Mouse (Mus musculus) mouse embryonic stem cell (cell line): ENCODE results near the gene Pigq.

Experiments
- in situ Hi-C, 2 experiments: fragments of 300-500 bp; cut with MboI; formaldehyde crosslinking; loops; 1 replicate in 1 of 2; 3 replicates in 1 of 2; pipeline ENCODE4 v1.14.3; 2019 to 2020; ENCODE audit warnings: low sequenced_read_pairs in 2 of 2, low pct_unique_long_range_greater_than_20kb in 1 of 2, mixed read lengths in 1 of 2; ENCODE audit not compliant: unreplicated experiment in 1 of 2

Pigq gene

GRCm38 (mm10) chr17:25895891-25896290, 48.8 kb downstream of the Pigq start:
- in situ Hi-C loops, result no loop called here

GRCm38 (mm10) chr17:25895415-25895814, 49.3 kb downstream of the Pigq start:
- in situ Hi-C loops, result no loop called here

GRCm38 (mm10) chr17:25893975-25894617, 50.6 kb downstream of the Pigq start:
- in situ Hi-C loops, result no loop called here

- in situ Hi-C loops, result no loop called here
Measured at GRCm38 (mm10) chr17:25888837-25889236, 55.9 kb downstream of the Pigq start.

DNA sequence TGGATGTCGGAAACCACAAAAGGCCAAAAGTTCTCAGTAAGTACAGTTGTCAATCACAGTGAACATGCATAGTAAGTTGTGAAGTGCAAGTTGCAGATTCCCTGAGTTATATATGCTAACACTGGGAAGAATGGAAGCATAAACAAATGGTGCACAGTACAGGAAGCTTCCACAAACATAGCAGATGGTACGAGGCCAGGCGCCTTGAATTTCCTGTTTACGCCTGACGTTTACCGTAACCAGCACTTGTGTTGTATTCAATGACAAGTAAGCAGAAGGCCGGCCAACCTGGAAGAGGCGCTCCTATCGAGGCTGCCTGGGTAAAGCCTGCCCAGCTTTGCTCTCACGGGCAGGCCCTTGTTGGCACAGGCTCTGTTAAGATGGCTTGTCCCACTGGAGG, 57.3 kb downstream of the Pigq start:
- in situ Hi-C loops, result no loop called here

GRCm38 (mm10) chr17:25886806-25887205, 57.9 kb downstream of the Pigq start:
- in situ Hi-C loops, result no loop called here

DNA sequence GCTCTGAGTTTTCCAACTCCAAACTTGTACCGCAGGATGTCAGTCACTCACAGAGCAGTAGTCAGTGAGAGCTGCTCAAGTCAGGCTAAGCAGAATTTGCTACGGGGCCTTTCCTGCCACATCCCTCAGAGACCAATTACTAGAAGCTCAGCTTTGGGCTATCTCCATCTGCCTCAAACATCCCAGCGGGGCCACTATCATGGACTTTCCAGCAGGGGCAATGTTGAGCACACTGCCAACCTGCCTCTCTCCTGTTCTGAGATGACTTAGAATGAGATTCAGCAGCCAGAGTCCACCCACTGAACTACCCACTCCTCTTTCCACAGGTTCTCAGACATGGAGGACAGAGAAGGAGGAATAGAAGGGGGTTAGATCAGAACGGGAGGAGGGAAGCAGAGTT, 59.1 kb downstream of the Pigq start:
- in situ Hi-C loops, result no loop called here

GRCm38 (mm10) chr17:25883824-25884223, 60.9 kb downstream of the Pigq start:
- in situ Hi-C loops, result no loop called here

DNA sequence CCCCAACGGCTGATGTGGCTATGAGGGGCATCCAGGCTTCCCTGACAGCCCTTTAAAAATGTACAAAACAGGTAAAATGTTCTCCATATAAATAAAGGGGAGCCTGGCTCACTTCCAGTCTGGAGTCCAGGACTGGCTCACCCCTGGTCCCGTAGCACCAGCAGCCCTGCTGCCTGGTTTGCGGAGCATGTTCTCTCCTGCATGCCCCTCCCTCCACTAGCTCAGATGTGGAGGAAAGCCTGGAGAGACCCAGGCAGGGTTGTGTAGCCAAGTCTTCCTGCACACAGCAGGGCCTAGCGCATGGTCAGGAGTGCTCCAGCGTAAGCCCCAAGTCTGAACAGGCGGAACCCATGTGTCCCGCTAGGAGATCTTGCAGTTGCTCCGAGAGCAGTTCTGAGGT, 61.5 kb downstream of the Pigq start:
- in situ Hi-C loops, result no loop called here

- in situ Hi-C loops, result no loop called here
Measured at GRCm38 (mm10) chr17:25882306-25882705, 62.4 kb downstream of the Pigq start.

- in situ Hi-C loops, result no loop called here
Measured at GRCm38 (mm10) chr17:25881691-25882090, 63.0 kb downstream of the Pigq start.

GRCm38 (mm10) chr17:25880913-25881641, 63.7 kb downstream of the Pigq start:
- in situ Hi-C loops, result no loop called here

DNA sequence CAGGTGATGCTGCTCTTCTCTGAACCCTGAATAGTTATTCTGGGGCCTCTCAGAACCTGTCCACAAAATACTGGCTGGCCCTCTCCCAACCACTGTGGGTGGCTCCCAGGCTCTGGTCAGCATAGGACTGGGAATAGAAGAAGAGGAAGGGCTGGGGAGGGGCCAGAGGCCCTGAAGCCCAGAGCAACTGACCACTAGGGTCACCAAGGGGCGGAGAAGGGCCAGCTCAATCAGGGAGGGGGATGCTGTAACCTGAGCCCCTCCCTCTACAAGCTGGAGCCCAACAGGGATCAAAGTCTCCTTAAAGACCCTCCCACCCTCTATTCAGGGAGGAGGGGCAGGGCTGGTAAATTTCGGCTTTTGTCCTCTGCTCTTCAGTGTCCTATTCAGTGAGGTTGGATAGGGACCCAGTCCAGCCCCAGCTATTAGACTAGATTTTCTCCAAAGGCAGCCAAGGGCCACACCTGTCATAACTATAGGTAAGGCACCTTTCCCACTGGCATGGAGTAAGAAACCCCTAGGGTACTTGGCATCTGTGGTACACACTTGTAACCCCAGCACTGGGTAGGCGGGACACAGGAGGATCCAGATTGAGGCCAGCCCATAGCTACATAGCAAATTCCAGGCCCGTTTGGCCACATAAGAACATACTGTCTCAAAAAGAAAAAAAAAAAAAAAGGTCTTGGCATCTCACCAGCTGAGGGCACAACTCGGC, 64.4 kb downstream of the Pigq start, which contains the start of gene Wfikkn1:
Gene Wfikkn1, minus strand, starts transcription at position 663 of the 715 bp plus-strand sequence.
- in situ Hi-C loops, result no loop called here

- in situ Hi-C loops, result no loop called here
Measured at GRCm38 (mm10) chr17:25879750-25880149, 65.0 kb downstream of the Pigq start.

DNA sequence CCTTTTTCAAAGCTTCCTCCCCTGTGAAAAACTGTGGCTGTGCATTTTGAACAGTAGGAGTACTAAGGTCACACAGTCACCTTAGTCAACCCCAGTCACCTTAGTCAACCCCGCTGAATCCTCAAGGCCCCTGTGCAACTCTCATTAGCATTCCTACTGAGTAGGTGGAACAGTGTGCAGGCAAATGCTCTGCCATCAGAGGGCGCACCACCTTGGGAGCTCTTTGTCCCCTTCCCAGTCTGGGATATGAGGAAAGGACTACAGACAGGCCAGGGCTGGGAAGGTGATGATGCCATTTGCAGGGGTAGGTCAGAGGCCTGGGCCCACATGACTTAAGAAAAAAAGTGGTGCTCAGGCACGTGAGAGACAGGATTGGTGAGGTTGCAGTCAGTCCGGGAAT, 65.5 kb downstream of the Pigq start:
- in situ Hi-C loops, result no loop called here

- in situ Hi-C loops, result no loop called here
Measured at GRCm38 (mm10) chr17:25878611-25879180, 66.0 kb downstream of the Pigq start.

- in situ Hi-C loops, result no loop called here
Measured at GRCm38 (mm10) chr17:25877741-25878610, 66.8 kb downstream of the Pigq start.

DNA sequence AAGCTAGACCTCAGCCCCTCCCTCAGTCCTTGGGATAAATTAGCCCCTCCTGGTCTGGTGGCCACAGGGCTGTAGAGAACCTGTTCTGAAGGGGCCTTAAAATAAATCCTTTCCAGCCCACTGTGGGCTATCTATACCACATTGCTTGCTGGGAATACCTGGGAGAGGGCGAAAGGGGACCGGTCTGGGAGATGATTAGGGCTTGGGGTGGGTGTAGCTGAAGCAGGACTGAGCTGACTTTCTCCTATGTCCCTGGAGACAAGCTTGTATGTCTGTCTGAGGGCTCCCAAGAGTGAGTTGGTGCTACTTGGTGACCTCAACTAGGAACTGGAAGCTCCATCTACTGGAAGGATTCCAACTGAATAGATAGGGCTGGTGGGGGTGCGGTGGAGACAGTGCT, 67.7 kb downstream of the Pigq start:
- in situ Hi-C loops, result no loop called here
